Mouse (Mus musculus) urinary bladder, postnatal 10 days (tissue): ENCODE measurements around the gene Olfr1441.

Experiments used
- DNase-seq: peaks from one replicate; pipeline ENCODE4 v3.0.0; 2022; ENCODE audit warnings: low spot score

Gene Olfr1441

GRCm38 (mm10) chr19:12417361-12417760, at the start of gene Olfr1441:
TSS of gene Olfr1441 (plus strand) at chr19:12417433.
- no peak for DNase-seq

GRCm38 (mm10) chr19:12373004-12373403, 44.2 kb upstream of the Olfr1441 start:
- DNase-seq: no peak

- no peak for DNase-seq
These were observed 42.7 kb upstream of the Olfr1441 start for GRCm38 (mm10) chr19:12374465-12375025.

DNA sequence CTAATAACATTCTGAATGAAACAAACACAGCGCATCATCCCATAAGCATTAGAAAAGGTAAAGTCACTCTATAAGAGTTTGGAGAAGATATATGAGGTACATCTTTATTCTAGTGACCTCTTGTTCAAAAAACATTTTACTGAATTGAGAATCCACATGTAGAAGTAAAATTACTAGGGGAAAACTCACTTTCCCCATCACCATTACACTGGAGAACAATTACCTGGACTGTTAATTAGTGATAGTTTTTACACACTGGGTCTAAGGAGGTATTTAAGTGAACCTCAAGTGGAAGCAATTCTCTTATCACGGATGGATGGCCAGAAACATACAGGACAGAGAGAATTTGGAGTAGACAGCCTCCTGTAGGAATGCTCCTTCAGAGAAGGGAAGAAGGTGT, 30.3 kb upstream of the Olfr1441 start, which contains the start of gene Olfr1440:
Olfr1440 (plus strand) TSS at position 301 of the 400 bp plus-strand sequence.
- no peak for DNase-seq

DNA sequence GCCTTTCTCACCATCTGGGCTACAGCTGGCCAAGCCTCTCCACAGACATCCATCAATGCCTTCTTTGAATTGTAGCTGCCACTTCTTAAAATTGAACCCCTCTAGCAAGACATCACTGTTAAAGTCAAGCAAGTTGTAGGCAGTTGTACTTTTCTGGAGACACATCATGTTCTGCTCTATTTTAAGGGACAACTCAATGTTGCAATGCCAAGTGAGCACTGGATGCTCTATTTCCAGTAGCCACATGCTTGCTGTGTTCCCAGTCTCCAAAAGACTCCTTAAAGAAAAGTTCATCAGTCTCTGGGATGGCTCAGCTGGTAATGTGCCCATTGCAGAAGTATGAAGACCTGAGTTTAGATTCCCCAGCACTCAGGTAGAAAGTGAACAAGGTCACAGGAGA, 3.5 kb upstream of the Olfr1441 start:
- DNase-seq: no peak

DNA sequence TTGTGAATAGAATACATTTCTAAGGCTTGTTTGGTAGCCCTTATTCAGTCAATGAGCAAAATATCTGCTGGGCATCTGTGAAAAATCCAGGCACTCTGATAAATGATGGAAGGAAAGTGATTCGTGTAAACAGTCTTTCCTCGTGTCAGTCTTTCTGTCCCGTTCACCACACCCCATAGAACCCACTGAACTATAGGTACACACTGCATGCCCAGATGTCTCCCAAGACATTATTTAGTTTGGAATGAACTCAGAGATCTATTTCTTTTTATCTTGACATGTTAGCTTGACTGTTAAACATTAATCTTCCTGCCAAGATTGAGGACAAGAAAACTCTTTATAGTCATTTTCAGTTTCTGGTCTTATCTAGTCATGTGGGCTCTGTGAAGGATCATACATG, 1.1 kb downstream of the Olfr1441 start:
- DNase-seq: no peak

DNA sequence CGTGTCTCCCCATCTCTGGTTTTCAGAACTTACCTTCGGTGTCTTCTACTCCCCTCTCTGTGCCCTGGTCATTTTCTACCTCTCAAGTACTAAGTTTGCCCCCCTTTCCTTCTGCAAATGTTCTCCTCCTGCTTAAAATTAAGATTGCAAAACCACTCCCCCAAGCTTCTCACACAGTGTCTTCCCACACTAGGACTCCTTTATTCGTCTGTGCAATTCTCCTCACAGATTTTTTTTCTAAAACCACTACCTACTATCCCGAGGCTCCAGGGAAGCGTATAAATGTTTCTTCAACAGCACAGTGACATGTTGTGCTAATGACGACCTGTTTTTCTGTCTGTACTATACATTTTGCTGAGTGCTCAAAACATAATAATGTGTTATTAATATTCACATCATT, 3.3 kb downstream of the Olfr1441 start:
- DNase-seq: no peak

GRCm38 (mm10) chr19:12421680-12422079, 4.4 kb downstream of the Olfr1441 start:
- DNase-seq: no peak

GRCm38 (mm10) chr19:12427101-12427500, 9.9 kb downstream of the Olfr1441 start:
- DNase-seq: no peak

DNA sequence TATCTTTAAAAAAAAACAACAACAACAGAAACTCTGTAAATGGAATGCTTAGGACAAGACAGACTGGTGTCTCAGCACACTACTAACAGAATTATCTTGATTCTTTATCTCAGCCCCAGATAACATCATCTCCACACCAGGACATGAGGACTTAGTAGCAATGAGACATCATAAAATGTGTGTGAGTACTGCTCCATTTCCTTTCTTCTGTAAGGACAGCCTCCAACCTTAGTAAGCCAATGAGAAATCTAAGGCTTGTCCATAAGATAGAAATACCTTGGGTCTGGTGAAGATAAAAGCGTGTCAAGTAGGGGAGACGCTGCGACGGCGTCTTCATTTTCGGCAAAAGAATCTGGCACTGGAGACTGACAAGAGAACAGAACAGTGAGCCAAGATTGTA, 10.4 kb downstream of the Olfr1441 start, which contains the start of gene Pfpl:
Pfpl (plus strand) TSS at position 301 of the 400 bp plus-strand sequence.
- no peak for DNase-seq

- no peak for DNase-seq
These were observed 15.8 kb downstream of the Olfr1441 start for GRCm38 (mm10) chr19:12433033-12433432.

GRCm38 (mm10) chr19:12435011-12435416, 17.8 kb downstream of the Olfr1441 start:
- no peak for DNase-seq

DNA sequence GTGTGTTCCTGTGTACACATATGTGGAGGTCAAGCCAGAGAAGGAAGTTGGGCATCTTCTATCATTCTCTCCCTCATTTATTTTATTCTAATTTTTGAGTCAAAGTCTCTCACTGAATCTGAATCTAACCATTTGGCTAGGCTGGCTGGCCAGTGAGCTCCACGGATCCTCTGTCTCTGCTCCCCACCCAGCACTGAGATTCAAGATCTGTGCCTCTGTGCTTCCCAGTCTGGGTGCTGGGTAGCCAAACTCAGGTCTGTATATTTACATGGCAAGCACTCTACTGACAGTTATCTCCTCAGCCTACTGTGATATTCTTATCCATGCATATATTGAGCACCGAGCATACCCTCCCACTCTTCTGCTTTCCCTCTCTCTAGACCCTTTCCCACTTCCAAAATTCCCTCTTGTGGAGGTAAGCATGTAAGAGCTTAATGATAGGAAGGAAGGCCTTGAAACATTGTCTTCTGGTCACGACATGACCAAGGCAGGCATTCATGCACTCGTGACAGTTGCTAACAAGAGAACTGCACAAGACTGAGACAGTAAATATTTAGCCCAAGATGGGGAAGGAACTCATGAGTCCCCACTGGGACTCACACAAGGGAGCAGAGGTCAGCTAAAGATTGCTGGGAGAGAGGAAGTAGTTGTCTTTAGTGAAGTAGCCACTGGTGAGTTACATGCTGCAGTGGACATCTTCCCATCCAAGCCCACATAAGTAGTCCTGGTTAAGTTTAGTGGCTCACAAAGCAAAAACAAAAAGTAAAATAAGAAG, 18.7 kb downstream of the Olfr1441 start:
- DNase-seq: no peak

DNA sequence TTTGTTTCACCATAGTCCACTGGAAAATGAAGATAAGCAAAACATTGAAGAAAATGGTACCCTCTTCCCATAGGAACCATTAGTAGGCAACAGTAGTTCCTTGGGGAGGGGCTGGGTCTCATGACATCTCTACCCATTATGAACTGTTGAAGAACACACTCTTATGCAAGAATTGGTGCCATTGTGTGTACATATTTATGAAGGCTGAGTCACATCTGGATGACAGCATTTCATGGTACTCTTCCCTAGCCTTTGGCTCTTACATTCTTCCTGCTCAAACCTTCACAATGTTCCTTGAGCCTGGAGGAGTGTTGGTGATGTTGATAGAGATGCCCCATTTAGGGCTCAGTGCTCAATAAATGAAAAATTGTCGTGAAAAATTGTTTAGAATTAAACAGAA, 22.3 kb downstream of the Olfr1441 start:
- no peak for DNase-seq

- no peak for DNase-seq
These were observed 23.0 kb downstream of the Olfr1441 start for GRCm38 (mm10) chr19:12440103-12440725.

- DNase-seq: no peak
These were observed 25.3 kb downstream of the Olfr1441 start for GRCm38 (mm10) chr19:12442560-12442959.

DNA sequence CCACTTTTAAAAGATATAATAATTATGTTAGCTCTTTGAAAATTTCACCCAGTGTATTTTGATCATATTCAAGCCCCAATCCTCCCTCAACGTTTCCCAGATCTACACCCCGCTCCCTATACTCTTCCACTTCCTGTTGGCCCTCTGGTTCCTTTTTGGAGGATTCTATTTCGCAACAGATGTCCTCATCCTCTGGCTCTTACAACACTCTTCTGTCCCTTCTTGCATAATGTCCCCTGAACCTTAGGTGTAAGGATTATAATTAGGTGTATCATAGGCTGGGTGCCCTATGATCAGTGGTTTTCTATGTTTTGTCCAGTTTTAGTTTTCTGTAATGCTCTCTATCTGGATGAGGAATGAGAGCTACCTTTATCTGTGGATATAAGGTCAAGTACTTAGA, 27.8 kb downstream of the Olfr1441 start:
- DNase-seq: no peak

- no peak for DNase-seq
These were observed 40.3 kb downstream of the Olfr1441 start for GRCm38 (mm10) chr19:12457401-12458066.

GRCm38 (mm10) chr19:12459516-12459915, 42.3 kb downstream of the Olfr1441 start:
- no peak for DNase-seq

DNA sequence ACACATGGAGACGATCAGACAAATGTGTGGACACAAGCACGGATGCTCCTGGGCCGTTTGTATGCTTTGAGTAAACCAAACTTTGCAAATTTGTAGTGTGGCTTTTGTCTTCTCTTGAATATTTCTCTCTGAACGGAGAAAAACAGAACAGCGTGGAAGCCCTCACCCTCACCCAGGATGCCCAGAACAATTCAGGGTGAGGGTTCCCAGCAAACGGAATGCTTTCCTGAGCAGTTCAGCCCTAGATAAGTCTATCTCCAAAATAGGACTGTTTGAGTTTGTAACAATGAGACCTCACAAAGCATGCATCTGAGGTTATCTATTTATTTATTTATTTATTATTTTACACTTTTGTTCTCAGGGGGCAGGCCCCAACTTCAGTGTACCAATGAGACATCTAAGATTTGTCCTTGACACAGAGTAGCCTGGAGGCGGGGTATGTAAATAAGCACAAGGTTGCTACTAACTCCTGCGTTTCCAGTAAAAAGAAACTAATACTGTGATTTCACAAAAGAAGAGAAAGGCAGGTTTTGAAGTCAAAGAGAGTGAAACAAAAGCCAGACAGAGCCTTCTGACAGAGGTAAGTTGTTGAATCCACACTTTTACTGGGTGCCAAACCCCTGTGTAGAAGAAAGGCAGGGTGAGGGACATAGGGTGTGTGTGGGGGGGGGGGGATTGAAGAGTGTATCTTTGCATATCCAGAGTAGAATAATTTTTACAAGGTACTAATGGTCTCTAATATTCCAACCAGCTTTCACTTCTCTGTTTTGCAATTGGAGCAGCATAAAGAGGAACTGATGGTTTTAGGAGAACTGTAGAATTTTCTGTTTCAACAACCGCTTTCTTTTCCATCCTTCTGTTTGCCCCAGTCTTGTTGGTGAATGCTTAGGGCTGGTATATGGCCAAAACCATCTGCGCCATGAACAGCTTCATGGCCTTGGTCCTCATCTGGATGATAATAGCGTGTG, 43.3 kb downstream of the Olfr1441 start, which contains the start of gene Mpeg1:
Mpeg1 (plus strand) TSS at position 498 of the 968 bp plus-strand sequence.
- no peak for DNase-seq
